Mouse (Mus musculus) ES-Bruce4 (cell line): ENCODE results near the gene Tnfsfm13.
A peak's percentile ranks its signal among the peaks of the same experiment; 100 is the strongest.

Source experiments
- CTCF ChIP-seq: IDR thresholded peaks from one replicate; pipeline ENCODE4 v1.8.1; 2011; ENCODE audit warnings: low read depth, low read length
- EP300 ChIP-seq: IDR thresholded peaks from 2 replicates; pipeline ENCODE4 v1.6.1; 2011; ENCODE audit warnings: low read depth, low read length; ENCODE audit not compliant: insufficient read depth

GRCm38 (mm10) chr11:69714636-69715329 lies 18.9 kb upstream of the Tnfsfm13 start:
- TF ChIP-seq CTCF (no peak), EP300 (0 out of 2 replicates have a peak, but pooled peaks have one; percentile 57)
